In genomic region chr4:134129482-134129881, GRCm38 (mm10) we compare ENCODE assay signal across 8 mouse cellular contexts. TPM values are rescaled to one million over a fixed set of nuclear protein-coding genes. Genes with fewer than 3 reads are reported as not detected.
DNase-seq lines count a peak whose midpoint lies in the region; ATAC-seq and TF ChIP-seq lines count a peak whose summit lies in the region.

No protein-coding gene starts in this region.

- peak overlapping the region; percentile 77; the same call in 1 of the 2 replicates for H3K4me2 ChIP-seq in kidney, embryonic 14.5 days (replicated peaks; ENCODE audit: low read depth, low read length)
- H3K4me2 ChIP-seq in hindbrain, embryonic 16.5 days (ENCODE audit: low read length) = peak overlapping the region; percentile 92; the same call in 1 of the 2 replicates
- peak overlapping the region; percentile 87 for H3K4me2 ChIP-seq in lung, postnatal 0 days (replicated peaks; ENCODE audit: low read depth, low read length)
- peak overlapping the region; percentile 75 for H3K4me2 ChIP-seq in stomach, embryonic 14.5 days (replicated peaks; ENCODE audit: low read depth, low read length)

- H3K27me3 ChIP-seq in kidney, embryonic 14.5 days (ENCODE audit: control insufficient read depth, insufficient read depth, low read length) = no peaks in the 10 kb centered on the region
- H3K27me3 ChIP-seq in hindbrain, embryonic 16.5 days (replicated peaks; ENCODE audit: control insufficient read depth, insufficient read depth, low read length) = no peaks in the 10 kb centered on the region
- no peaks in the 10 kb centered on the region for H3K27me3 ChIP-seq in lung, postnatal 0 days (replicated peaks; ENCODE audit: insufficient read depth, low read length)
- H3K27me3 ChIP-seq in stomach, embryonic 14.5 days (ENCODE audit: control insufficient read depth, insufficient read depth, low read length) = no peaks in the 10 kb centered on the region

- ATAC-seq in kidney, embryonic 14.5 days (ENCODE audit: low FRiP score, low TSS enrichment) = no peak
- ATAC-seq in hindbrain, embryonic 16.5 days = no peak
- no peak for ATAC-seq in lung, postnatal 0 days
- ATAC-seq in stomach, embryonic 14.5 days (ENCODE audit: insufficient number of reproducible peaks, insufficient read depth, low FRiP score, low read depth) = no peak

- peaks cover 16% of the 10 kb centered on the region for H3K4me1 ChIP-seq in kidney, embryonic 14.5 days (ENCODE audit: control insufficient read depth, insufficient read depth, low read length)
- H3K4me1 ChIP-seq in brown adipose tissue, adult 24 weeks (ENCODE audit: control insufficient read depth, insufficient read depth, insufficient read length, low read length) = peaks cover 11% of the 10 kb centered on the region; the same call in 1 of the 2 replicates
- H3K4me1 ChIP-seq in hindbrain, embryonic 16.5 days (ENCODE audit: control insufficient read depth, insufficient read depth, low read depth, low read length) = peaks cover 21% of the 10 kb centered on the region
- peaks cover 4% of the 10 kb centered on the region; the same call in 1 of the 2 replicates for H3K4me1 ChIP-seq in lung, postnatal 0 days (ENCODE audit: insufficient read depth, low read depth, low read length)
- peaks cover 28% of the 10 kb centered on the region for H3K4me1 ChIP-seq in stomach, embryonic 14.5 days (ENCODE audit: control insufficient read depth, insufficient read depth, low read length)

- peak overlapping the region; percentile 80 for H3K4me3 ChIP-seq in kidney, embryonic 14.5 days (ENCODE audit: low read length)
- peak overlapping the region; percentile 90 for H3K4me3 ChIP-seq in brown adipose tissue, adult 24 weeks (ENCODE audit: insufficient read depth, low read depth, low read length)
- no peak overlapping the region for H3K4me3 ChIP-seq in hindbrain, embryonic 16.5 days (ENCODE audit: low read length)
- H3K4me3 ChIP-seq in lung, postnatal 0 days (ENCODE audit: low read depth, low read length) = 0 out of 2 replicates have a peak overlapping the region, but pooled peaks have one; percentile 79
- peak overlapping the region; percentile 84; the same call in 1 of the 2 replicates for H3K4me3 ChIP-seq in stomach, embryonic 14.5 days (ENCODE audit: low read depth, low read length)

- H3K9me3 ChIP-seq in kidney, embryonic 14.5 days (ENCODE audit: control insufficient read depth, low read length) = no peaks in the 10 kb centered on the region
- H3K9me3 ChIP-seq in hindbrain, embryonic 16.5 days (ENCODE audit: control insufficient read depth, low read length) = no peaks in the 10 kb centered on the region
- H3K9me3 ChIP-seq in lung, postnatal 0 days (ENCODE audit: low read length) = no peaks in the 10 kb centered on the region
- H3K9me3 ChIP-seq in stomach, embryonic 14.5 days (ENCODE audit: control insufficient read depth, low read depth, low read length) = no peaks in the 10 kb centered on the region

- no peak for DNase-seq in kidney, adult 9 months
- peak; percentile 62 for DNase-seq in lung, postnatal 0 days (ENCODE audit: low spot score)
- no peak for DNase-seq in c-Kit-positive CD71-positive TER-119-positive erythroid progenitor cells, embryonic 14.5 days (ENCODE audit: low spot score)
- DNase-seq in urinary bladder, postnatal 25 days (ENCODE audit: low spot score) = no peak

- peak overlapping the region; percentile 77; the same call in 1 of the 2 replicates for H3K9ac ChIP-seq in kidney, embryonic 14.5 days (ENCODE audit: low read depth, low read length)
- no peak overlapping the region for H3K9ac ChIP-seq in hindbrain, embryonic 16.5 days (ENCODE audit: low read depth, low read length)
- no peak overlapping the region for H3K9ac ChIP-seq in lung, postnatal 0 days (replicated peaks; ENCODE audit: low read depth)
- H3K9ac ChIP-seq in stomach, embryonic 14.5 days (replicated peaks; ENCODE audit: low read depth, low read length) = no peak overlapping the region

- H3K27ac ChIP-seq in kidney, embryonic 14.5 days (ENCODE audit: low read depth, low read length) = peak overlapping the region; percentile 89; the same call in 1 of the 2 replicates
- H3K27ac ChIP-seq in brown adipose tissue, adult 24 weeks (replicated peaks; ENCODE audit: low read depth, low read length) = peak overlapping the region; percentile 55
- H3K27ac ChIP-seq in hindbrain, embryonic 16.5 days (ENCODE audit: low read depth, low read length) = no peak overlapping the region
- peak overlapping the region; percentile 93 for H3K27ac ChIP-seq in lung, postnatal 0 days (ENCODE audit: low read length)
- H3K27ac ChIP-seq in stomach, embryonic 14.5 days (ENCODE audit: low read length) = peak overlapping the region; percentile 97

- peaks cover 12% of the 10 kb centered on the region; the same call in 1 of the 2 replicates for H3K36me3 ChIP-seq in kidney, embryonic 14.5 days (ENCODE audit: control insufficient read depth, insufficient read depth, low read length)
- H3K36me3 ChIP-seq in hindbrain, embryonic 16.5 days (ENCODE audit: control insufficient read depth, insufficient read depth, low read length) = no peaks in the 10 kb centered on the region
- no peaks in the 10 kb centered on the region for H3K36me3 ChIP-seq in lung, postnatal 0 days (ENCODE audit: insufficient read depth, low read length)
- H3K36me3 ChIP-seq in stomach, embryonic 14.5 days (ENCODE audit: control insufficient read depth, insufficient read depth, low read length) = no peaks in the 10 kb centered on the region

- no peak for TF ChIP-seq EP300 in lung, postnatal 0 days (IDR thresholded peaks at IDR 0.05)

- WGBS in kidney, embryonic 14.5 days = 43% methylated on average over 6 of the region's 6 CpGs
- 48% methylated on average over 6 of the region's 6 CpGs for WGBS in hindbrain, embryonic 16.5 days
- WGBS in lung, postnatal 0 days = 32% methylated on average over 6 of the region's 6 CpGs
- 39% methylated on average over 6 of the region's 6 CpGs for WGBS in stomach, embryonic 14.5 days

- TF ChIP-seq CTCF in lung, postnatal 0 days (IDR thresholded peaks at IDR 0.05) = no peak

RNA-seq across cellular contexts. Expression of gene Sh3bgrl3, which starts 0.9 kb away (rescaled TPM):
- 424 TPM in 2 replicates for polyA plus RNA-seq in kidney, embryonic 14.5 days (2014; fragmentation: Nextera tagmentation; extraction: Ambion mirVana)
- polyA plus RNA-seq in brown adipose tissue, adult 24 weeks (2012; ENCODE audit: insufficient read depth, insufficient read length, missing spikeins) = 39.0 and 44.7 TPM in 2 replicates
- 467 and 509 TPM in 2 replicates for polyA plus RNA-seq in hindbrain, embryonic 16.5 days (2015; fragmentation: Nextera tagmentation; extraction: Ambion mirVana)
- 476 and 513 TPM in 2 replicates for polyA plus RNA-seq in lung, postnatal 0 days (2015; fragmentation: Nextera tagmentation; extraction: Ambion mirVana)
- polyA plus RNA-seq in stomach, embryonic 14.5 days (2014; fragmentation: Nextera tagmentation; extraction: Ambion mirVana) = 403 and 435 TPM in 2 replicates

RNA-seq across cellular contexts. Expression of gene Ubxn11, which starts 27.1 kb away (rescaled TPM):
- polyA plus RNA-seq in kidney, embryonic 14.5 days (2014; fragmentation: Nextera tagmentation; extraction: Ambion mirVana) = 9.3 and 12.4 TPM in 2 replicates
- 2.1 TPM in 1 of 2 replicates, not detected in the other for polyA plus RNA-seq in brown adipose tissue, adult 24 weeks (2012; ENCODE audit: insufficient read depth, insufficient read length, missing spikeins)
- polyA plus RNA-seq in hindbrain, embryonic 16.5 days (2015; fragmentation: Nextera tagmentation; extraction: Ambion mirVana) = 21.3 and 21.5 TPM in 2 replicates
- polyA plus RNA-seq in lung, postnatal 0 days (2015; fragmentation: Nextera tagmentation; extraction: Ambion mirVana) = 10.3 and 11.3 TPM in 2 replicates
- polyA plus RNA-seq in stomach, embryonic 14.5 days (2014; fragmentation: Nextera tagmentation; extraction: Ambion mirVana) = 7.0 and 8.3 TPM in 2 replicates

RNA-seq across cellular contexts. Expression of gene Cd52, which starts 34.6 kb away (rescaled TPM):
- polyA plus RNA-seq in kidney, embryonic 14.5 days (2014; fragmentation: Nextera tagmentation; extraction: Ambion mirVana) = 8.9 and 12.1 TPM in 2 replicates
- polyA plus RNA-seq in brown adipose tissue, adult 24 weeks (2012; ENCODE audit: insufficient read depth, insufficient read length, missing spikeins) = 14.0 and 16.8 TPM in 2 replicates
- polyA plus RNA-seq in hindbrain, embryonic 16.5 days (2015; fragmentation: Nextera tagmentation; extraction: Ambion mirVana) = 1.5 and 1.8 TPM in 2 replicates
- 65.8 and 65.9 TPM in 2 replicates for polyA plus RNA-seq in lung, postnatal 0 days (2015; fragmentation: Nextera tagmentation; extraction: Ambion mirVana)
- polyA plus RNA-seq in stomach, embryonic 14.5 days (2014; fragmentation: Nextera tagmentation; extraction: Ambion mirVana) = 16.3 and 16.4 TPM in 2 replicates

RNA-seq across cellular contexts. Expression of gene Cep85, which starts 57.4 kb away (rescaled TPM):
- polyA plus RNA-seq in kidney, embryonic 14.5 days (2014; fragmentation: Nextera tagmentation; extraction: Ambion mirVana) = 98.0 and 123 TPM in 2 replicates
- polyA plus RNA-seq in brown adipose tissue, adult 24 weeks (2012; ENCODE audit: insufficient read depth, insufficient read length, missing spikeins) = 4.9 and 10.0 TPM in 2 replicates
- 17.6 and 18.0 TPM in 2 replicates for polyA plus RNA-seq in hindbrain, embryonic 16.5 days (2015; fragmentation: Nextera tagmentation; extraction: Ambion mirVana)
- 36.6 and 74.1 TPM in 2 replicates for polyA plus RNA-seq in lung, postnatal 0 days (2015; fragmentation: Nextera tagmentation; extraction: Ambion mirVana)
- polyA plus RNA-seq in stomach, embryonic 14.5 days (2014; fragmentation: Nextera tagmentation; extraction: Ambion mirVana) = 43.2 and 55.9 TPM in 2 replicates
